Comparison of ENCODE assay signal across 24 mouse cellular contexts in genomic region chr9:72911381-72911780, GRCm38 (mm10). TPM values are rescaled to one million over a fixed set of nuclear protein-coding genes. Genes with fewer than 3 reads are reported as not detected.
"Had no signal": no experiment of that assay in that cellular context is flagged by ENCODE, and none has a peak within 500 bp of the region (broad histone marks: within the 10 kb centered on the region; RNA-seq: fewer than 3 reads in every experiment).

No protein-coding gene starts in this region.

- H3K9me3 ChIP-seq: limb, embryonic 10.5 days; limb, embryonic 13.5 days; liver, embryonic 12.5 days; liver, embryonic 15.5 days; midbrain, embryonic 12.5 days; midbrain, embryonic 15.5 days; neural tube, embryonic 12.5 days; neural tube, embryonic 15.5 days had no signal

- ATAC-seq: liver, embryonic 12.5 days; midbrain, embryonic 15.5 days had no signal

- H3K36me3 ChIP-seq: liver, embryonic 12.5 days; liver, embryonic 15.5 days; midbrain, embryonic 15.5 days; neural tube, embryonic 15.5 days had no signal

- H3K4me3 ChIP-seq: limb, embryonic 10.5 days; limb, embryonic 13.5 days; liver, embryonic 12.5 days; liver, embryonic 15.5 days; midbrain, embryonic 12.5 days; midbrain, embryonic 15.5 days; neural tube, embryonic 12.5 days; neural tube, embryonic 15.5 days had no signal

- H3K9ac ChIP-seq: limb, embryonic 13.5 days; liver, embryonic 12.5 days; liver, embryonic 15.5 days; midbrain, embryonic 12.5 days; midbrain, embryonic 15.5 days; neural tube, embryonic 12.5 days; neural tube, embryonic 15.5 days had no signal

- H3K27ac ChIP-seq: kidney, postnatal 0 days; limb, embryonic 10.5 days; limb, embryonic 13.5 days; liver, embryonic 12.5 days; liver, embryonic 15.5 days; macrophage; midbrain, embryonic 12.5 days; midbrain, embryonic 15.5 days; neural tube, embryonic 12.5 days; neural tube, embryonic 15.5 days; stomach, postnatal 0 days had no signal

- H3K4me1 ChIP-seq: limb, embryonic 10.5 days; liver, embryonic 15.5 days; midbrain, embryonic 12.5 days; midbrain, embryonic 15.5 days; neural tube, embryonic 12.5 days; neural tube, embryonic 15.5 days had no signal

- DNase-seq: kidney, adult 2 months; kidney, postnatal 25 days; liver; lung, adult 2 months; right cerebral cortex, adult 18-20 months; right cerebral cortex, postnatal 14 days; right cerebral cortex, postnatal 4 days; thymus, adult 2 months; thymus, postnatal 14 days; thymus, postnatal 4 days had no signal

- H3K27me3 ChIP-seq: limb, embryonic 13.5 days; liver, embryonic 12.5 days; liver, embryonic 15.5 days; midbrain, embryonic 12.5 days; midbrain, embryonic 15.5 days; neural tube, embryonic 12.5 days; neural tube, embryonic 15.5 days had no signal

RNA-seq across cellular contexts. Expression of gene Pygo1, which starts 14.1 kb away (rescaled TPM):
- total RNA-seq: megakaryocyte, adult 5-6 weeks had no signal

RNA-seq across cellular contexts. Expression of gene Gm44503, which starts 47.3 kb away (rescaled TPM):
- total RNA-seq: layer of hippocampus, adult 8-10 months; layer of hippocampus, postnatal 14 days; megakaryocyte, adult 5-6 weeks had no signal
